Mouse (Mus musculus) embryonic facial prominence, embryonic 10.5 days (tissue): Measurements from ENCODE around the gene Gstm3. TPM values are rescaled to one million over a fixed set of nuclear protein-coding genes. Genes with fewer than 3 reads are reported as not detected.

Source experiments
- DNase-seq: peaks from one replicate; pipeline ENCODE4 v3.0.0-alpha.2; 2017; ENCODE audit warnings: low spot score
- H3K27ac ChIP-seq: fragments of 300-500 bp; sonication (generic); replicated peaks from 2 replicates; pipeline ENCODE4 v1.5.1; 2016; ENCODE audit warnings: mild to moderate bottlenecking
- H3K27me3 ChIP-seq: fragments of 300-500 bp; sonication (generic); replicated peaks from 2 replicates; pipeline ENCODE4 v1.6.1; 2016; ENCODE audit warnings: low read depth, mild to moderate bottlenecking; ENCODE audit not compliant: poor library complexity, severe bottlenecking
- H3K36me3 ChIP-seq: fragments of 300-500 bp; sonication (generic); replicated peaks from 2 replicates; pipeline ENCODE4 v1.6.1; 2016; ENCODE audit warnings: mild to moderate bottlenecking, moderate library complexity
- H3K4me1 ChIP-seq: fragments of 300-500 bp; sonication (generic); 2 replicates; pipeline ENCODE4 v1.6.1; 2016
- H3K4me3 ChIP-seq: fragments of 300-500 bp; sonication (generic); 2 replicates; pipeline ENCODE4 v1.5.1; 2016; ENCODE audit warnings: mild to moderate bottlenecking, moderate library complexity
- H3K9me3 ChIP-seq: fragments of 300-500 bp; sonication (generic); 2 replicates; pipeline ENCODE4 v1.6.1; 2016; ENCODE audit warnings: mild to moderate bottlenecking
- WGBS: fragments of 180-500 bp; shearing (Covaris S2); methylation state at CpG from one replicate; pipeline ENCODE4 v1.1.7; 2016; 5-methylcytosine and 5-hydroxymethylcytosine counted together
- polyA plus RNA-seq: library from polyadenylated mRNA; unstranded; fragments of >200 nt; fragmentation: Nextera tagmentation; extraction: Ambion mirVana; gene quantifications from 2 replicates; pipeline ENCODE4 v1.2.1, GENCODE M21; 2016

The Gstm3 gene
- polyA plus RNA-seq, 1 experiment from 2014 or later, result not detected

GRCm38 (mm10) chr3:107917783-107918408, 51.2 kb downstream of the Gstm3 start:
- Histone ChIP-seq H3K27me3 (no peaks in the 10 kb centered on the region), H3K4me3 (no peak overlapping the region), H3K9me3 (no peaks in the 10 kb centered on the region), H3K36me3 (no peaks in the 10 kb centered on the region), H3K27ac (no peak overlapping the region), H3K4me1 (no peaks in the 10 kb centered on the region)
- peak; percentile 47 for DNase-seq
- 58% methylated on average over 7 of the region's 7 CpGs for WGBS

GRCm38 (mm10) chr3:107917097-107917496, 52.0 kb downstream of the Gstm3 start:
- Histone ChIP-seq H3K4me3 (no peak overlapping the region), H3K36me3 (no peaks in the 10 kb centered on the region), H3K9me3 (no peaks in the 10 kb centered on the region), H3K27ac (no peak overlapping the region), H3K4me1 (no peaks in the 10 kb centered on the region), H3K27me3 (no peaks in the 10 kb centered on the region)
- 81% methylated on average over 3 of the region's 3 CpGs for WGBS
- no peak for DNase-seq

- no peak overlapping the region for H3K4me3 ChIP-seq
- H3K9me3 ChIP-seq, result no peaks in the 10 kb centered on the region
- DNase-seq, result no peak
- H3K4me1 ChIP-seq, result 0 out of 2 replicates have a peak, but pooled peaks cover under 1% of the 10 kb centered on the region
- no peaks in the 10 kb centered on the region for H3K27me3 ChIP-seq
- WGBS, result 88% methylated on average over 15 of the region's 15 CpGs
- no peaks in the 10 kb centered on the region for H3K36me3 ChIP-seq
- no peak overlapping the region for H3K27ac ChIP-seq
Observed at GRCm38 (mm10) chr3:107916674-107917073, 52.4 kb downstream of the Gstm3 start.

Other genes starting within 250 kb of the Gstm3 start
- 3.8 and 4.4 TPM in 2 replicates for gene Csf1, start 208.8 kb downstream of the Gstm3 start, polyA plus RNA-seq
- not detected in 2 replicates for gene Eps8l3, start 92.1 kb downstream of the Gstm3 start, polyA plus RNA-seq
- 208 and 219 TPM in 2 replicates for gene Gstm5, start 73.5 kb downstream of the Gstm3 start, polyA plus RNA-seq
- gene Gstm7, start 37.5 kb downstream of the Gstm3 start, polyA plus RNA-seq, result 18.5 and 22.8 TPM in 2 replicates
- 8.6 and 8.9 TPM in 2 replicates for gene Gstm6, start 25.5 kb downstream of the Gstm3 start, polyA plus RNA-seq
- gene Gstm2, start 17.2 kb upstream of the Gstm3 start, polyA plus RNA-seq, result 21.0 and 21.8 TPM in 2 replicates
- 32.4 and 35.2 TPM in 2 replicates for gene Gstm1, start 48.7 kb upstream of the Gstm3 start, polyA plus RNA-seq
- gene Gstm4, start 75.6 kb upstream of the Gstm3 start, polyA plus RNA-seq, result 12.9 and 13.2 TPM in 2 replicates
- gene Ampd2, start 117.4 kb upstream of the Gstm3 start, polyA plus RNA-seq, result 69.4 and 70.6 TPM in 2 replicates
- 0.90 and 1.3 TPM in 2 replicates for gene Gnat2, start 123.5 kb upstream of the Gstm3 start, polyA plus RNA-seq
- gene Gnai3, start 176.9 kb upstream of the Gstm3 start, polyA plus RNA-seq, result 194 and 195 TPM in 2 replicates
- gene Gpr61, start 185.6 kb upstream of the Gstm3 start, polyA plus RNA-seq, result 0.30 and 0.36 TPM in 2 replicates
- gene Amigo1, start 217.1 kb upstream of the Gstm3 start, polyA plus RNA-seq, result 4.0 and 4.3 TPM in 2 replicates
- 3.1 and 3.4 TPM in 2 replicates for gene Cyb561d1, start 231.9 kb upstream of the Gstm3 start, polyA plus RNA-seq
- gene Atxn7l2, start 241.7 kb upstream of the Gstm3 start, polyA plus RNA-seq, result 23.9 and 25.8 TPM in 2 replicates